Mouse (Mus musculus) ES-Bruce4 (cell line): ENCODE data around the gene Gje1. TPM values are rescaled to one million over a fixed set of nuclear protein-coding genes. Genes with fewer than 3 reads are reported as not detected.

Source experiments
- H3K27ac ChIP-seq: 2 replicates; pipeline ENCODE4 v1.5.1; 2012; ENCODE audit warnings: low read length, inconsistent platforms; ENCODE audit not compliant: insufficient read depth
- H3K27me3 ChIP-seq: 2 replicates; pipeline ENCODE4 v1.6.1; 2012; ENCODE audit warnings: mild to moderate bottlenecking, low read length, inconsistent platforms; ENCODE audit not compliant: control insufficient read depth, poor library complexity, insufficient read depth, severe bottlenecking
- H3K36me3 ChIP-seq: 2 replicates; pipeline ENCODE4 v1.6.1; 2012; ENCODE audit warnings: inconsistent platforms, mild to moderate bottlenecking, low read length, moderate library complexity; ENCODE audit not compliant: control insufficient read depth, poor library complexity, insufficient read depth, severe bottlenecking
- H3K4me1 ChIP-seq: one replicate; pipeline ENCODE4 v1.8.1; 2011; ENCODE audit warnings: low read length; ENCODE audit not compliant: control insufficient read depth, insufficient read depth
- H3K4me3 ChIP-seq: 2 replicates; pipeline ENCODE4 v1.5.1; 2011; ENCODE audit warnings: low read depth, mild to moderate bottlenecking, low read length
- H3K9ac ChIP-seq: 2 replicates; pipeline ENCODE4 v1.6.1; 2012; ENCODE audit warnings: low read depth, mild to moderate bottlenecking, inconsistent platforms; ENCODE audit not compliant: poor library complexity, severe bottlenecking
- H3K9me3 ChIP-seq: replicated peaks from 2 replicates; pipeline ENCODE4 v1.6.1; 2012; ENCODE audit warnings: mild to moderate bottlenecking, low read length, inconsistent platforms; ENCODE audit not compliant: control insufficient read depth, poor library complexity, insufficient read depth, severe bottlenecking
- CTCF ChIP-seq: IDR thresholded peaks from one replicate; pipeline ENCODE4 v1.8.1; 2011; ENCODE audit warnings: low read depth, low read length
- EP300 ChIP-seq: IDR thresholded peaks from 2 replicates; pipeline ENCODE4 v1.6.1; 2011; ENCODE audit warnings: low read depth, low read length; ENCODE audit not compliant: insufficient read depth
- POLR2A ChIP-seq: IDR thresholded peaks from one replicate; pipeline ENCODE4 v1.8.1; 2011; ENCODE audit warnings: low read length; ENCODE audit not compliant: insufficient read depth
- polyA plus RNA-seq: library from polyadenylated mRNA; stranded (reverse); fragments of >200 nt; gene quantifications from 2 replicates; pipeline ENCODE4 v1.2.4, GENCODE M21; 2011; ENCODE audit warnings: low read depth; ENCODE audit not compliant: missing spikeins, insufficient read depth, insufficient read length

The Gje1 gene
- polyA plus RNA-seq, 1 experiment = not detected

GRCm38 (mm10) chr10:14685663-14686062 is 32.4 kb downstream of the Gje1 start:
- no peaks in the 10 kb centered on the region for H3K9me3 ChIP-seq
- H3K4me1 ChIP-seq = no peaks in the 10 kb centered on the region
- no peak overlapping the region for H3K4me3 ChIP-seq
- TF ChIP-seq EP300 (no peak), POLR2A (no peak), CTCF (no peak)
- no peak overlapping the region for H3K9ac ChIP-seq
- no peaks in the 10 kb centered on the region for H3K36me3 ChIP-seq
- no peak overlapping the region for H3K27ac ChIP-seq
- no peaks in the 10 kb centered on the region for H3K27me3 ChIP-seq

GRCm38 (mm10) chr10:14666147-14666546 is 51.9 kb downstream of the Gje1 start:
- no peak overlapping the region for H3K27ac ChIP-seq
- no peaks in the 10 kb centered on the region for H3K27me3 ChIP-seq
- no peak overlapping the region for H3K4me3 ChIP-seq
- no peaks in the 10 kb centered on the region; the same call in 1 of the 2 replicates for H3K36me3 ChIP-seq
- H3K4me1 ChIP-seq = no peaks in the 10 kb centered on the region
- no peaks in the 10 kb centered on the region for H3K9me3 ChIP-seq
- TF ChIP-seq EP300 (no peak), POLR2A (no peak), CTCF (no peak)
- H3K9ac ChIP-seq = no peak overlapping the region

Other genes with a start within 250 kb of the Gje1 start
- gene Adgrg6, start 172.6 kb downstream of the Gje1 start, polyA plus RNA-seq = 1.4 and 1.8 TPM in 2 replicates
- 99.8 and 113 TPM in 2 replicates for gene Vta1, start 12.7 kb downstream of the Gje1 start, polyA plus RNA-seq
- 0.90 and 2.4 TPM in 2 replicates for gene Nmbr, start 12.6 kb downstream of the Gje1 start, polyA plus RNA-seq